Mouse (Mus musculus) lung, adult 2 months (tissue): Measurements from ENCODE around the gene Supv3l1. TPM values are rescaled to one million over a fixed set of nuclear protein-coding genes. Genes with fewer than 3 reads are reported as not detected.
"Not testable (repeated sequence)": the region's sequence is repeated elsewhere in the genome, so short reads cannot be mapped to it uniquely, and the experiment has no call there.

Experiments used
- DNase-seq: peaks from one replicate; pipeline ENCODE4 v3.0.0; 2022
- H3K4me1 ChIP-seq: fragments of 200-500 bp; 2 replicates; pipeline ENCODE4 v1.6.1; 2011; ENCODE audit warnings: low read length; ENCODE audit not compliant: control insufficient read depth, insufficient read depth
- H3K4me3 ChIP-seq: fragments of 200-500 bp; replicated peaks from 2 replicates; pipeline ENCODE3; 2011; ENCODE audit warnings: low read depth, mild to moderate bottlenecking, control low read depth, low read length; ENCODE audit errors: extremely low read depth
- CTCF ChIP-seq: fragments of 200-500 bp; IDR thresholded peaks from 2 replicates; pipeline ENCODE4 v1.5.1; 2011; ENCODE audit warnings: mild to moderate bottlenecking, low read length, control low read depth; ENCODE audit not compliant: insufficient read depth
- POLR2A ChIP-seq: fragments of 200-500 bp; IDR thresholded peaks from 2 replicates; pipeline ENCODE4 v1.6.1; 2011; ENCODE audit warnings: low read depth, mild to moderate bottlenecking, control low read depth, low read length, borderline replicate concordance; ENCODE audit errors: extremely low read depth
- WGBS: fragments of 180-500 bp; shearing (Covaris S2); methylation state at CpG from one replicate; pipeline ENCODE4 v1.1.7; 2018; 5-methylcytosine and 5-hydroxymethylcytosine counted together
- polyA plus RNA-seq: library from polyadenylated mRNA; depleted of rRNA; stranded (reverse); fragments of >200 nt; gene quantifications from 2 replicates; pipeline ENCODE4 v1.2.3, GENCODE M21; 2012

Gene Supv3l1
- polyA plus RNA-seq, 1 experiment, result 11.9 TPM

GRCm38 (mm10) chr10:62469736-62470135 is 20.2 kb upstream of the Supv3l1 start:
- TF ChIP-seq CTCF, result no peak
- no peak for DNase-seq
- WGBS, result 91% methylated on average over 4 of the region's 4 CpGs
- peaks cover 2% of the 10 kb centered on the region for H3K4me1 ChIP-seq
- no peak overlapping the region for H3K4me3 ChIP-seq

GRCm38 (mm10) chr10:62461321-62461720 is 11.8 kb upstream of the Supv3l1 start:
- DNase-seq, result no peak
- TF ChIP-seq CTCF (no peak), POLR2A (no peak)
- Histone ChIP-seq H3K4me1 (no peaks in the 10 kb centered on the region), H3K4me3 (no peak overlapping the region)

DNA sequence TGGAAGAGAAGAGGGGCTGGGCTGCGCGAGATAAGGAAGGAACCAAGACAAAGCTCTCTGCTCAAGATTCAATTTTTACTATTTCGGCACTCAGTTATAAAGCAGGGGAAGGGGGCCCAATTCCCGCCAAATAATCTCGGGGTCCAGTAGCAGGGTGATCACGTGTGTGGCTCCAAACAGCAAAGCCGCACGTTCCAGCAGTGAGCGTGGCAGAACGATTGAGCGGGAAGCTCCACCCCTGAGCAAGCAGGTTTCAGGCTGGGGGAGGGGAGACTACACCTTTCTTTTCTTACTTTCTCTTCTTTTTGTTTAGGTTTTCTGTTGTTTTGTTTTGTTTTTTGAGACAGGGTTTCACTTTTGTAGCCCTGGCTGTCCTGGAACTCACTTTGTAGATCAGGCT is 2.5 kb upstream of the Supv3l1 start:
- not testable (repeated sequence) for DNase-seq, H3K4me3 ChIP-seq, H3K4me1 ChIP-seq
- 69% methylated on average over 11 of the region's 11 CpGs for WGBS

DNA sequence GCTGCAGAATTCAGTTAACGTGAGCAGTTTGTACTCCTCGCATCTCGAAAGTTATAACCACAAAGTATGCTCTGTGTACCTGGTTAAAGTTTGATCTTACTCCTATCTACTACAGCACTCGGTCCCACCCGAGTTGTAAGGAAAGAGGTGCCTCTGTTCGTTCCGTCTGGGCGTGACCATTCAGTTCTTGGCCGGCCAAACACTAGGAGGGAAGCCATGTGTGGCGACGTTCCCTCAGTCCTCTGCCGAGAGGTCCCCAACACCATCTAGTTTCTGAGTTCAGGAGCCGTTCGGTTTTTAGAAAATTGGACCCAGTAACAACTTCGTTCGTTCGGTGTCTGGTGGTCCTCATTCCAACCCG is 722 bp upstream of the Supv3l1 start:
- TF ChIP-seq CTCF, result no peak
- TF ChIP-seq POLR2A, result no peak
- peaks cover 8% of the 10 kb centered on the region for H3K4me1 ChIP-seq
- WGBS, result 35% methylated on average over 18 of the region's 18 CpGs
- peak overlapping the region; percentile 100 for H3K4me3 ChIP-seq
- no peak for DNase-seq

DNA sequence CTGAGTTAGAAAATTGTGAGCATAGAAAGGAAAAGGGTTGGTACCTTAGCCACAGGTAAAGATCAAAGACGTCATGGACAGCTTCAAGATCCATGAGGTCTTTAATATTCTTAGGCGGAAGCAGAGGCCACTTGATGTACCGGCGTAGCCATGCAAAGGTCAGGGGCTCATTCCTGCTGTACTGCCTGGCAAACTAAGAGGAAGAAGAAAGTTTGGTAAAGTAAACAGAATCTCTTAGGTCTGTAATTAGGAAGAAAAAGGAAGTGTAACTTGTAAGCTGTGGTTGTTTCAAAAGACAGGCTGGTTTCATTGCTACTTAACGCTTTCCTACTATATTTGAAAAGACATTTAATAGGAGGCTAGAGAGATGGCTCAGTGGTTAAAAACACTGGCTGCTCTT is 19.1 kb downstream of the Supv3l1 start:
- WGBS, result 74% methylated on average over 5 of the region's 5 CpGs
- Histone ChIP-seq H3K4me3 (no peak overlapping the region), H3K4me1 (no peaks in the 10 kb centered on the region)
- DNase-seq, result no peak
- TF ChIP-seq POLR2A, result no peak
- TF ChIP-seq CTCF, result no peak

- Histone ChIP-seq H3K4me3 (no peak overlapping the region), H3K4me1 (no peaks in the 10 kb centered on the region)
- no peak for TF ChIP-seq POLR2A
- TF ChIP-seq CTCF, result no peak
- 49% methylated on average over 9 of the region's 9 CpGs for WGBS
- DNase-seq, result no peak
Measured at GRCm38 (mm10) chr10:62425081-62425871, 24.3 kb downstream of the Supv3l1 start.

DNA sequence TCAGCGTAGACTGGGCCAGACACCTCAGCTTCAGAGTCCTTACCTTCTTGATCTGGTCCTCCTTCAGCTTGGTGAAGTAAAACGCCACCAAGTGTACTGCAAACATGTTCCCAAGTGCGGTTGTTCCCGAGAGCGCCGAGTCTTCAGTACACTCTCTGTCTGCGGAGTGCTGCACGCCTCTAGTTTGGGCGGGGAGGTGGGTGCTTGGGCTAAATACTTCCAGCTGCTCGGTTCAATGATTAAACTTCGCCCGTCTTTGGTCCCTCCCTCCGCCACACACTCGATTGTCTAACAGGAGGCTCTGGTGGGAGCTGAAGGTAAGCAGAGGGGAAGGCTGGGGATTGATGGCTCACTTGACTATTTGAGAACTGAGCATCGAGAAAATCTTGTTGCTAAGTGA is 27.3 kb downstream of the Supv3l1 start, which contains the start of gene Hkdc1:
Gene Hkdc1 (minus strand): TSS at position 237 of the 400 bp plus-strand sequence.
- Histone ChIP-seq H3K4me1 (no peaks in the 10 kb centered on the region), H3K4me3 (no peak within 1 kb of the TSS)
- peak; percentile 28 for DNase-seq
- WGBS, result 49% methylated on average over 15 of the region's 15 CpGs
- no peak for TF ChIP-seq POLR2A
- TF ChIP-seq CTCF, result no peak

- DNase-seq, result no peak
- H3K4me1 ChIP-seq, result no peaks in the 10 kb centered on the region
- TF ChIP-seq CTCF (no peak), POLR2A (no peak)
- H3K4me3 ChIP-seq, result no peak overlapping the region
- 76% methylated on average over 3 of the region's 3 CpGs for WGBS
Measured at GRCm38 (mm10) chr10:62421127-62421526, 28.4 kb downstream of the Supv3l1 start.

DNA sequence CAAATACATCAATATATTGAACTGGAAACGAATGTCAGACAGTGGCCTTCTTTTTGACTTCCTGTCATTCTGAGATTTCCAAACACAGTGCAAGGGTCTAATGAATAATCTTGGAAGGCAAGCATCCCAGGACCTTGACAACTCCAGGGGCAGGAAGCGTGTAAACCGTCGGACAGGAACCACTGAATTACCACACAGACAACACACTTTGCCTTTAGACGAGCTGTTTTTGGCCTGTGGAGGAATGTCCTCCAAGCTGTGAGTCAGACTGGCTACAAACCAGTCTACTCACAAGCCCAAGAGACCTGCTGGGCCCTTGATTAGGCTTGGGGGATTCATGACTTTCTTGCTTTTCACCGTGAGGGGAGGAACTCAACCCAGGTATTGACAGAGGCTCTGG is 29.1 kb downstream of the Supv3l1 start:
- TF ChIP-seq POLR2A (no peak), CTCF (no peak)
- WGBS, result 32% methylated on average over 6 of the region's 6 CpGs
- no peak overlapping the region for H3K4me3 ChIP-seq
- DNase-seq, result no peak
- no peaks in the 10 kb centered on the region for H3K4me1 ChIP-seq

- Histone ChIP-seq H3K4me3 (no peak overlapping the region), H3K4me1 (no peaks in the 10 kb centered on the region)
- WGBS, result 71% methylated on average over 5 of the region's 5 CpGs
- DNase-seq, result no peak
- TF ChIP-seq CTCF, result no peak
- no peak for TF ChIP-seq POLR2A
Measured at GRCm38 (mm10) chr10:62419422-62419821, 30.1 kb downstream of the Supv3l1 start.

DNA sequence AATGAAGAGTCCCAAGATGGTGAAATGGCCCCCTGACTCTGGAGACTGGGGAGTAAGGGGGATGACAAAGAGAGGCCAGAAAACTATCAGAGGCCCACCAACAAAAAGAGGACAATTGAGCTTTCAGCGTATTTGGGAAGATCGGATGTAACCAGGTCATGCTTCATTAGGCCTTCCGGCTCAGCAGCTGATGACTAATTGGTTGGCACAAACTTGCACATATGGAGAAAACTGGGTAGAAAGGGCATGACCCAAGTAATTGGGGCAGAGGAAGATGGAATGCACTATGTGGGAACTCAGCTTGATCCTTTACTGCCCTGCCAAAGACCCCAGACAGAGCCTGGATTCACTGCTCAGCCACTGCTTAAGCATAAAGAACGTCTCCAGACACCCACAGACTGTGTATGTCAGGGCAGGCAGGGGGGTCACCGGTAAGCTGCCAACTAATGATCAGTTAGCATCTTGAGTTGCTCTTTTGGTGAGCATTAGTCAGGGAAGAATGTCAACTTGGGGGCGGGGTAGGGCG is 30.6 kb downstream of the Supv3l1 start:
- TF ChIP-seq POLR2A, result no peak
- TF ChIP-seq CTCF, result no peak
- Histone ChIP-seq H3K4me1 (no peaks in the 10 kb centered on the region), H3K4me3 (no peak overlapping the region)
- WGBS, result 82% methylated on average over 7 of the region's 7 CpGs
- no peak for DNase-seq
